Mouse (Mus musculus) gastrocnemius, adult 18-20 months (tissue): ENCODE results near the gene Tnfrsf1a. TPM values are rescaled to one million over a fixed set of nuclear protein-coding genes. Genes with fewer than 3 reads are reported as not detected.

Source experiments
- DNase-seq: peaks from one replicate; pipeline ENCODE4 v3.0.0; 2021; ENCODE audit warnings: low spot score
- total RNA-seq, 2 experiments: library from RNA; stranded (reverse); gene quantifications; 2 replicates each; pipeline ENCODE4 v1.2.3; 2021

Gene Tnfrsf1a
- total RNA-seq, 2 experiments from 2014 or later = 16.6 to 24.9 TPM

DNA sequence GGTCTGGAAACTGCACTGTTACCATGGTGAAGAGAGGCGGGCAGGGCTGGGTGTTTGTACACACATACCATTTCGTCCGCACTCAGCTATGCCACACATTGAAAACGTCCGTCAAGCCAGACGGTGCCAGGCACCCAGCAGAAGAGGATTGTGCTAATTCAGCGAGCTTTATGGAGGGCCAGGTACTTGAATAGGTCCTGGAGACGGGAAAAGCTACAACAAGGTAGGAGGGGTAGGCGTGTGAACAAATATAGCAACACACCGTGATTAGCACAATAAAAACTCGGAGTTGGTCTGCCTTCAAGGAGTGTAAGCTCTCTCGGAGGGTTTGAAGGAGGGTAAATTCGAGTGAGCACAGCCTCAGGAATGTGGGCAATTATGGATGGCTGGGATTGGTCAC is 26.4 kb upstream of the Tnfrsf1a start:
- DNase-seq = no peak

DNA sequence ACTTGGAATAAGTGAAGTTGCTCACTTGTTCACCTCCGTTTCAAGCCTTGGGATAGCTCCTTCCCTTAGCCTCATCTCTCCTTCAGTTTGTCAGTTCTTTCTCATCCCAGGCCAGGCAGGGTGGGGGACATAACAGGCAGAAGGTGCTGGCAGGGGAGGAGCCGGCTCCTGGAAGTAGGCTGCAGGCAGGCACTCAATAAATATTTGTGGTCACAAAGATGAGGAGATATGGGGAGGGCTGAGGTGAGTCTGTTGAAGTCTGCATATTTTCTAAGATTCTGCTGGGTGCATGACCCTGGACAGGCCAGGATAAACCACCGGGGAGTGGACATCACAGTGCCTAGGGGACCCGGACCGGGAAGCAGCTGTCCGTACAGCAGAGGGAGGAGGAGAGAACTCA is 25.6 kb upstream of the Tnfrsf1a start:
- no peak for DNase-seq

- DNase-seq = no peak
Measured at GRCm38 (mm10) chr6:125325337-125325736, 23.8 kb upstream of the Tnfrsf1a start.

DNA sequence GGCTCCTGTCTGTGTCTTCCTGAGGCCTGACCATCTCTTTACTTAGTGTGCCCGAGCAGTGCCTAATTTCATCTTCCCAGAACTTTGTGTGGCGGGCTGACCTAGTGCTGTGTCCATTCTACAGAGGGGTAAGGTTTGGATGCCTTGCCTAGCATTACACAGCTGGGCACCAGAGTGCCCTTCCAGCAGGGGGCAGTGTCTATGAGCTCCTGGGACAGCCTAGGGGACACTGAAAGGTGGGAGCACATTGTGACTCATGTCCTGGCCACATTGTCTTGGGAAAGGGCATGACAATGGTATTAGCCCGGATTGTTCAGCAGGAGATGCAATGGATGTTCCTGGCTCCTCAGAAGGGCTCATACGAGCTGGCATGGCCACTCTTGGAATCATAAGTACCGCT is 20.9 kb upstream of the Tnfrsf1a start:
- peak; percentile 47 for DNase-seq

DNA sequence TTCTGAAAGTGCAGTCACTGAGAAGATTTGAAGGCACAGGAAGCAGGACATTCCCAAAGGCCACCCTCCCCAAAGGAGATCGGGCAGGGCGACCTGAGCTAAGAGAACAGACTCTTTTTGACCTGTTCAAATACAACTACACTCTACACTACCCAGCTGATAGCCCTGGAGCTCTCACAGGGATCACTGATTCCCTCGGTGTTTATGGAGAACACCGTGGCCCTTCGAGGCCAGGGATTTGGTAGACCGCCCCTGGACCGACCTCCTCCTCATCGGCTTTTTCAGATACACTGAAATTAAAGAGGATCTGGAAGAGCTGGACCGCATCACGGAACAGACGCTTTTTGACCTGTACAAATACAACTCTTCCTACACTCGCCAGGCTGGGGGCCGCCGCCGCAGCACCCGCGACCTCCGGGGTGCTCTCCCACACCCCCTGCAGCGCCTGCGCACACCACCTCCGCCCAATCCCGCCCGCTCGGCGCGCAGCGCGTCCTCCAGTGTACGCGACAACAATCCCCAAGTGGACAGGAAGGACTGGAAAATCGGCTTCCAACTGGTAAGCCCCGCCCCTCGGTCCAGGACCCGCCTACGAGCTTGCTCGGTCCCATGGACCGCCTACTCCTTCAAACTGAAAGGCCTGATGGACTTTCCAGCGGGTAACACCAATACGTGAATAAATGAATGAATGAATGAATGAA is 18.4 kb upstream of the Tnfrsf1a start:
- DNase-seq = peak; percentile 92

GRCm38 (mm10) chr6:125333112-125333899 is 15.9 kb upstream of the Tnfrsf1a start:
- DNase-seq = no peak

DNA sequence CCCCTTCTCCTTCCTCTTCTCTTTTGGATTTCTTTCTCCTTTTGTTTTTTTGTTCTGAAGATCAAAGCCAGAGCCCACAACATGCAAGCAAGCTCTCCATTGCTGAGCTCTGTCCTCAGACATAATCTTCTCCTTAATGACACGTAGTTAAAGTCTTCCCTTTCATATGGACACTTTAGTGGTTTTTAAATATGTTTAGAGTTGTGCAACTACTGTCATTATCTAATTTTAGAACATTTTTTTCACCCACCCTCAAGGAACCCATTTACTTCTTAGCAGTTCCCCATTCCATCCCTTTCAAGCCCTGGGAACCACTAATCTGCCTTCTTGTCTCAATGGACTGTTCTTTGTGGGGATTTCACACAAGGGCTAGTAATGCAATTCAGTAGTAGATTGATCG is 14.8 kb upstream of the Tnfrsf1a start:
- DNase-seq = no peak

DNA sequence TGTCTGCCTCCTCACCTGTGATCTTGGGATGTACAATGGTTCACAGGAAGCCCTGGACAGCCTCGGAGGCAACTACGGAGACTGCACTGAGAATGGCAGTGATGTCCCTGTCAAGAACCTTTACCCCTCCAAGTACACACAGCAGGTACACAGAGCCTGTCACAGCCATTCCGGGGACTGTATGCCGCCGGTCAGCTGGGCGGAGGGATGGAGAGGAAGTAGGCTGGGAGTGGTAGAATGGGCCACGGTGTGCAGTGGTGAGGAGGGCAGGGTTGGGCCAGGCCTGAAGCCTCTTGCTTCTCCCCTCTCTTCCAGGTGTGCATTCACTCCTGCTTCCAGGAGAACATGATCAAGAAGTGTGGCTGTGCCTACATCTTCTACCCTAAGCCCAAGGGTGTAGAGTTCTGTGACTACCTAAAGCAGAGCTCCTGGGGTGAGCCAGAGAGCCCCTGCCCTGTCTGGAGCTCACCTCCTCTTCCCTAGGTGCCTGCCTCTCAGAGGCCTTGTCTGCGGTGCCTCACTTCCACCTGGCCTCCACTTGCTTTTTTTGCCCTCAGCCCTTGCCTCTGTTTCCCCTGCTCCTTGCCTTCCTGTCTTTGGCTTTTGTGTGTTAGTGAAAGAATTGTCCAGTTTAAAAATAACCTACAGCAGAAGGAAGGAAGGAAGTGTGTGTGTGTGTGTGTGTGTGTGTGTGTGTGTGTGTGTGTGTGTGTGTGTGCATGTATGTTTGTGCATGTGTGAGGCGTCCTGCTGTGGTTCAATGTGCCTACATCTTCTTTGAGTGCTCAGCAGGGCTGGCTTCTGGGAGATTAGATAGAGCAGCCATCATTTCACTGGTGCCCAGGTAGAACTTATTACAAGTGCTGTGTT is 10.1 kb upstream of the Tnfrsf1a start:
- no peak for DNase-seq

- DNase-seq = no peak
Measured at GRCm38 (mm10) chr6:125340244-125340643, 8.9 kb upstream of the Tnfrsf1a start.

GRCm38 (mm10) chr6:125342198-125342597 is 7.0 kb upstream of the Tnfrsf1a start:
- no peak for DNase-seq

- peak; percentile 39 for DNase-seq
Measured at GRCm38 (mm10) chr6:125344084-125344483, 5.1 kb upstream of the Tnfrsf1a start.

- no peak for DNase-seq
Measured at GRCm38 (mm10) chr6:125344866-125345265, 4.3 kb upstream of the Tnfrsf1a start.

DNA sequence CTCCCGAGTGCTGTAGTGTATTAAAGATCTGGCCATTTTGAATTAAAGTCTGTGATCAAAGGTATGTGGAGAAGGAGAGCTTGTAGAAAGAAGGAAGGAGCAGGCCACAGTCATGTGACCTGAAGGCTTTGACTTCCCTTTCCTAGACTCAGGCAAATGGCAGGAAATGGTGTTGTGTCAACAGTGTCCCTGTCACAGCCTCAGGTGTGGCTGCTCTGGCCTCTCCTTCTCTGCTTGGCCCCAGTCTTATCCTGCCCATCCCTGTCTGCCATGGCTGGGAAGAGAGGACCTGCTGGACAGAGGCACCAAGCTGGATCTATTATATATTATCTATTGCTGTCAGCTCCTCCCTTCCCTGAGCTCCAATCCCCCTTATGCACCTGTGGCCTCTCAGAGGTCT is 3.5 kb upstream of the Tnfrsf1a start:
- no peak for DNase-seq

GRCm38 (mm10) chr6:125346029-125346428 is 3.1 kb upstream of the Tnfrsf1a start:
- DNase-seq = no peak

- DNase-seq = peak; percentile 67
Measured at GRCm38 (mm10) chr6:125349575-125350230, 541 bp downstream of the Tnfrsf1a start.

DNA sequence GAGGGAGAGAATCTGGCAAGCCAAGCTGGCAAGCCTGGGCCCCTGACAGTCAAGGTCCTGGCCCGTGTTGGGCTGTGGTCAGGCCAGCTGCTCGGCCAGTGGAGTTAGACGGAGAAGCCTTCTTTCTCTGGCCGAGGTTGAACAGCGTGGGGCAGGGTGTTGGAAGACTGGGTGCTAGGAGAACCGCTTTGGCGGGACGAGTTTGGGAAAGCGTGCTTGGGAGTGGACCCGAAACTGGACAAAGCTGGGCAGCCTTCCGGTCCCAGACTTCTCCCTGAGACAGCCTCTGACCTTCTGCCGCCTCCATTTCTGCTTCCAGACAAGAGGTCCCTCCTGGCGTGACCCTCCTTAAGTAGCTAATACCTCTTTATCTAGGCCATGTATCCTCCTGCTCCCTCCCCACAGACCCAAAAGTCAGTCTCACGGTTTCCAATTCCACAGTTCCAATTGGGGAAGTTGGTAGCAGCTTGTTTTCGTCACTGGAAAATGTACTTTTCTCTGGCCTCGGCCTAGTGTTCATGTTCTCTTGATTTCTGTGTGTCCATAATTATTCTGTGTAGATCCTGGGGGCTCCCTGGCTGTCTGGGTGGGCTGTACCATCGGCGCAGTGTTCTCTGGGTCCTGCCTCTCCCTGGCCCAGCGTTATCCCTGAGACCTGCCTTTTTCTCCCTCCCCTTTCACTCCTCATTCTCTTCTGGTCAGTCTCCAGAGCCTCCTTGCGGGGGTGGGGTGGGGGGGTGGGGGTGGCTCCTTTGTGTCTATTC is 1.3 kb downstream of the Tnfrsf1a start:
- DNase-seq = peak; percentile 66

GRCm38 (mm10) chr6:125350995-125351324 is 1.8 kb downstream of the Tnfrsf1a start:
- no peak for DNase-seq

GRCm38 (mm10) chr6:125351368-125352045 is 2.3 kb downstream of the Tnfrsf1a start:
- DNase-seq = peak; percentile 74

DNA sequence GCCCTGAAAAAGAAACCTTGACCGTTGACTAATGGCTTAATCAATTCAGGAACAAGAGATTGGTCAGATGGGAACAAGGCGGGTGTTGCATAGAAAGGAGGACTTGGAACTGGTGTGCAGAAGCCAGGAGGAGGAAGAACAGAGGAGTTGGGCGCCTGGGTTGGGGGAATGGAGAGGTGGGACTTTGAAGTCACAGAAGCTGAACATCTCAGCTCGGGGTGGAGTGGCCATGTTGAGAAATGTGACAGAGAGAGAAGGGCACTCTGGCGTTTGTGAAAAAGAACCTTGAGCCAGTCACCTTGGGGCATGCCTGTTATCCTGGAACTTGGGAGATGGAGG is 2.9 kb downstream of the Tnfrsf1a start:
- DNase-seq = no peak

DNA sequence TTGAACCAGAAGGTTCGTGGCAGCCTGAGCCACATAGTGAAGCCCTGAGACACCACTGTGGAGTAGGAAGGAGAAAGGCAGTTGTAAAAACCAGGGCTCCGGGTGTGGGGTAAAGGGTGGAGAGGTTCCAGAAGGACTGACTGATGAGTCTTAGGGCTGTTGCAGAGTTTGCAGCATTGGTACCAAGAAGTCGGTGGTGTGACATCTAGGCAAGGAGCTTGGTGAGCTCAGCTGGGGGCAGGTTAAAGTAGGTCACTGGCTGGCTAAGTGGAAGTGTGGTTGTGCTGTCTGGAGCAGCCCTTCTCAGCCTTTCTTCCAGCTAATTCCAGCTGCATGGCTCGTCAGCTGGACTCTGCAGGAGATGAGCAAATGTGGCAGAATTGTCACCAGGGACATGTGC is 3.6 kb downstream of the Tnfrsf1a start:
- DNase-seq = no peak
